14 mouse cellular contexts compared by ENCODE assay signal in genomic region chr2:18005137-18005536, GRCm38 (mm10). TPM values are rescaled to one million over a fixed set of nuclear protein-coding genes. Genes with fewer than 3 reads are reported as not detected.
DNase-seq lines count a peak whose midpoint lies in the region; ATAC-seq and TF ChIP-seq lines count a peak whose summit lies in the region.
"Had no signal": no experiment of that assay in that cellular context is flagged by ENCODE, and none has a peak within 500 bp of the region (broad histone marks: within the 10 kb centered on the region; RNA-seq: fewer than 3 reads in every experiment).

No protein-coding gene starts in this region.

- H3K9ac ChIP-seq in heart, embryonic 11.5 days (ENCODE audit: low read depth, low read length), result no peak overlapping the region
- H3K9ac ChIP-seq in midbrain, embryonic 14.5 days (replicated peaks; ENCODE audit: low read length), result no peak overlapping the region
- no peak overlapping the region for H3K9ac ChIP-seq in midbrain, postnatal 0 days (replicated peaks; ENCODE audit: low read length, poor library complexity, severe bottlenecking)
- H3K9ac ChIP-seq: forebrain, embryonic 15.5 days; hindbrain, embryonic 12.5 days; lung, embryonic 15.5 days; neural tube, embryonic 12.5 days had no signal

- no peak overlapping the region for H3K4me3 ChIP-seq in heart, embryonic 11.5 days (ENCODE audit: low read depth, low read length)
- H3K4me3 ChIP-seq in midbrain, embryonic 14.5 days (replicated peaks; ENCODE audit: low read depth, low read length), result no peak overlapping the region
- no peak overlapping the region for H3K4me3 ChIP-seq in midbrain, postnatal 0 days (ENCODE audit: low read depth, low read length)
- no peak overlapping the region for H3K4me3 ChIP-seq in embryonic fibroblast, embryonic 13.5 days (ENCODE audit: insufficient read depth, low read length)
- H3K4me3 ChIP-seq: forebrain, embryonic 15.5 days; hindbrain, embryonic 12.5 days; lung, embryonic 15.5 days; neural tube, embryonic 12.5 days had no signal

- no peaks in the 10 kb centered on the region for H3K36me3 ChIP-seq in heart, embryonic 11.5 days (ENCODE audit: control insufficient read depth, insufficient read depth, low read length)
- no peaks in the 10 kb centered on the region for H3K36me3 ChIP-seq in midbrain, embryonic 14.5 days (ENCODE audit: control insufficient read depth, insufficient read depth, low read length)
- no peaks in the 10 kb centered on the region for H3K36me3 ChIP-seq in midbrain, postnatal 0 days (ENCODE audit: insufficient read depth, low read length)
- H3K36me3 ChIP-seq: forebrain, embryonic 15.5 days; hindbrain, embryonic 12.5 days; lung, embryonic 15.5 days; neural tube, embryonic 12.5 days had no signal

- no peak for ATAC-seq in heart, embryonic 11.5 days (replicated peaks; ENCODE audit: insufficient number of reproducible peaks, low FRiP score, low TSS enrichment)
- ATAC-seq in midbrain, embryonic 14.5 days (ENCODE audit: low FRiP score, low TSS enrichment), result no peak
- no peak for ATAC-seq in midbrain, postnatal 0 days (ENCODE audit: low FRiP score)
- ATAC-seq: forebrain, embryonic 15.5 days had no signal

- no peaks in the 10 kb centered on the region for H3K9me3 ChIP-seq in heart, embryonic 11.5 days (replicated peaks; ENCODE audit: control insufficient read depth, low read length)
- H3K9me3 ChIP-seq in midbrain, embryonic 14.5 days (ENCODE audit: control insufficient read depth, low read length), result no peaks in the 10 kb centered on the region
- H3K9me3 ChIP-seq in midbrain, postnatal 0 days (ENCODE audit: low read length), result no peaks in the 10 kb centered on the region
- H3K9me3 ChIP-seq: forebrain, embryonic 15.5 days; hindbrain, embryonic 12.5 days; lung, embryonic 15.5 days; neural tube, embryonic 12.5 days had no signal

- no peak for TF ChIP-seq POLR2A in embryonic fibroblast, embryonic 13.5 days (IDR thresholded peaks at IDR 0.05; ENCODE audit: low read depth, low read length)

- H3K4me2 ChIP-seq in heart, embryonic 11.5 days, result peak overlapping the region; percentile 28
- H3K4me2 ChIP-seq in midbrain, embryonic 14.5 days (ENCODE audit: low read length), result no peak overlapping the region
- H3K4me2 ChIP-seq in midbrain, postnatal 0 days (ENCODE audit: low read depth, low read length, poor library complexity, severe bottlenecking), result no peak overlapping the region
- H3K4me2 ChIP-seq: forebrain, embryonic 15.5 days; hindbrain, embryonic 12.5 days; lung, embryonic 15.5 days; neural tube, embryonic 12.5 days had no signal

- H3K4me1 ChIP-seq in heart, embryonic 11.5 days (ENCODE audit: control insufficient read depth, insufficient read depth, low read length), result no peaks in the 10 kb centered on the region
- no peaks in the 10 kb centered on the region for H3K4me1 ChIP-seq in midbrain, embryonic 14.5 days (ENCODE audit: control insufficient read depth, insufficient read depth, low read length)
- no peaks in the 10 kb centered on the region for H3K4me1 ChIP-seq in midbrain, postnatal 0 days (ENCODE audit: insufficient read depth, low read length)
- peaks cover 4% of the 10 kb centered on the region for H3K4me1 ChIP-seq in embryonic fibroblast, embryonic 13.5 days (ENCODE audit: control insufficient read depth, insufficient read depth, low read length)
- H3K4me1 ChIP-seq: forebrain, embryonic 15.5 days; hindbrain, embryonic 12.5 days; lung, embryonic 15.5 days; neural tube, embryonic 12.5 days had no signal

- DNase-seq in heart, postnatal 36 days, result no peak
- DNase-seq in midbrain, embryonic 14.5 days, result peak; percentile 8
- no peak for DNase-seq in midbrain, postnatal 0 days (ENCODE audit: low spot score)
- peak; percentile 11 to 14 for DNase-seq in right cerebral cortex, postnatal 36 days (ENCODE audit: low spot score in 2 of 2)
- DNase-seq in T-cell, adult 2 months (ENCODE audit: low spot score), result no peak
- DNase-seq in urinary bladder, postnatal 10 days (ENCODE audit: low spot score), result no peak
- DNase-seq: adrenal gland, postnatal 10 days; cerebellum, adult 9-10 months had no signal

- H3K27ac ChIP-seq in heart, embryonic 11.5 days (ENCODE audit: low read depth, low read length), result no peak overlapping the region
- H3K27ac ChIP-seq in midbrain, embryonic 14.5 days (replicated peaks; ENCODE audit: low read depth, low read length), result no peak overlapping the region
- H3K27ac ChIP-seq in midbrain, postnatal 0 days (ENCODE audit: low read depth, low read length), result no peak overlapping the region
- H3K27ac ChIP-seq in embryonic fibroblast, embryonic 13.5 days (ENCODE audit: insufficient read depth, low read length), result peak overlapping the region; percentile 67; the same call in 1 of the 2 replicates
- H3K27ac ChIP-seq: forebrain, embryonic 15.5 days; hindbrain, embryonic 12.5 days; lung, embryonic 15.5 days; neural tube, embryonic 12.5 days had no signal

- WGBS in heart, embryonic 11.5 days (ENCODE audit: insufficient replicate concordance), result 25% methylated on average over 8 of the region's 8 CpGs
- 37% methylated on average over 8 of the region's 8 CpGs for WGBS in midbrain, embryonic 14.5 days
- 40% methylated on average over 8 of the region's 8 CpGs for WGBS in midbrain, postnatal 0 days

- intact Hi-C loops in heart, postnatal 36 days (cut with DNase I), result loop anchor here (5.0 kb wide), 1 partner anchor 807 kb away; no protein-coding TSS in a partner anchor

- H3K27me3 ChIP-seq in heart, embryonic 11.5 days (ENCODE audit: control insufficient read depth, insufficient read depth, low read length), result no peaks in the 10 kb centered on the region
- no peaks in the 10 kb centered on the region for H3K27me3 ChIP-seq in midbrain, embryonic 14.5 days (ENCODE audit: control insufficient read depth, insufficient read depth, low read length)
- H3K27me3 ChIP-seq in midbrain, postnatal 0 days (ENCODE audit: insufficient read depth, low read length), result no peaks in the 10 kb centered on the region
- H3K27me3 ChIP-seq: forebrain, embryonic 15.5 days; hindbrain, embryonic 12.5 days; lung, embryonic 15.5 days; neural tube, embryonic 12.5 days had no signal

- TF ChIP-seq CTCF in midbrain, postnatal 0 days (IDR thresholded peaks at IDR 0.05), result no peak
- TF ChIP-seq CTCF in embryonic fibroblast, embryonic 13.5 days (IDR thresholded peaks at IDR 0.05; ENCODE audit: borderline replicate concordance, insufficient read depth, low read length), result no peak

RNA-seq across cellular contexts. Expression of gene H2al2a, which starts 8.4 kb away (rescaled TPM):
- not detected in 2 replicates for polyA plus RNA-seq in heart, embryonic 11.5 days (2014; fragmentation: Nextera tagmentation; extraction: Ambion mirVana)
- total RNA-seq in heart, postnatal 36 days (2021), result not detected
- polyA plus RNA-seq in midbrain, embryonic 14.5 days (2014; fragmentation: Nextera tagmentation; extraction: Ambion mirVana), result not detected in 2 replicates
- total RNA-seq in midbrain, postnatal 0 days (2014; rRNA removed), result not detected in 2 replicates
- polyA plus RNA-seq in midbrain, postnatal 0 days (2015; fragmentation: Nextera tagmentation; extraction: Ambion mirVana), result not detected in 2 replicates
- not detected in 2 replicates for polyA plus RNA-seq in embryonic fibroblast, embryonic 13.5 days (2011; ENCODE audit: insufficient read length, low read depth, missing spikeins)
- total RNA-seq: adrenal gland, postnatal 10 days had no signal
- polyA plus RNA-seq: forebrain, embryonic 15.5 days; hindbrain, embryonic 12.5 days; lung, embryonic 15.5 days; neural tube, embryonic 12.5 days had no signal

RNA-seq across cellular contexts. Expression of gene A930004D18Rik, which starts 32.4 kb away (rescaled TPM):
- 7.1 and 9.1 TPM in 2 replicates for polyA plus RNA-seq in heart, embryonic 11.5 days (2014; fragmentation: Nextera tagmentation; extraction: Ambion mirVana)
- 1 to 10 TPM; 4.6 to 6.2 TPM for total RNA-seq in heart, postnatal 36 days (2021)
- polyA plus RNA-seq in midbrain, embryonic 14.5 days (2014; fragmentation: Nextera tagmentation; extraction: Ambion mirVana), result 7.9 and 9.2 TPM in 2 replicates
- 2.4 and 3.6 TPM in 2 replicates for total RNA-seq in midbrain, postnatal 0 days (2014; rRNA removed)
- polyA plus RNA-seq in midbrain, postnatal 0 days (2015; fragmentation: Nextera tagmentation; extraction: Ambion mirVana), result 9.7 and 10.3 TPM in 2 replicates
- 6.4 and 8.6 TPM in 2 replicates for polyA plus RNA-seq in embryonic fibroblast, embryonic 13.5 days (2011; ENCODE audit: insufficient read length, low read depth, missing spikeins)

RNA-seq across cellular contexts. Expression of gene Skida1, which starts 43.7 kb away (rescaled TPM):
- polyA plus RNA-seq in heart, embryonic 11.5 days (2014; fragmentation: Nextera tagmentation; extraction: Ambion mirVana), result 6.0 and 6.4 TPM in 2 replicates
- 1 to 10 TPM; 2.8 to 5.1 TPM for total RNA-seq in heart, postnatal 36 days (2021)
- 9.1 and 9.4 TPM in 2 replicates for polyA plus RNA-seq in midbrain, embryonic 14.5 days (2014; fragmentation: Nextera tagmentation; extraction: Ambion mirVana)
- total RNA-seq in midbrain, postnatal 0 days (2014; rRNA removed), result 12.1 and 12.4 TPM in 2 replicates
- polyA plus RNA-seq in midbrain, postnatal 0 days (2015; fragmentation: Nextera tagmentation; extraction: Ambion mirVana), result 3.5 and 4.3 TPM in 2 replicates
- polyA plus RNA-seq in embryonic fibroblast, embryonic 13.5 days (2011; ENCODE audit: insufficient read length, low read depth, missing spikeins), result 4.4 and 8.5 TPM in 2 replicates

RNA-seq across cellular contexts. Expression of gene Mllt10, which starts 49.9 kb away (rescaled TPM):
- 25.9 and 36.4 TPM in 2 replicates for polyA plus RNA-seq in heart, embryonic 11.5 days (2014; fragmentation: Nextera tagmentation; extraction: Ambion mirVana)
- total RNA-seq in heart, postnatal 36 days (2021), result 10 to 100 TPM; 32.6 to 34.2 TPM
- polyA plus RNA-seq in midbrain, embryonic 14.5 days (2014; fragmentation: Nextera tagmentation; extraction: Ambion mirVana), result 33.5 and 40.1 TPM in 2 replicates
- 22.7 and 96.5 TPM in 2 replicates for total RNA-seq in midbrain, postnatal 0 days (2014; rRNA removed)
- polyA plus RNA-seq in midbrain, postnatal 0 days (2015; fragmentation: Nextera tagmentation; extraction: Ambion mirVana), result 23.9 and 28.9 TPM in 2 replicates
- polyA plus RNA-seq in embryonic fibroblast, embryonic 13.5 days (2011; ENCODE audit: insufficient read length, low read depth, missing spikeins), result 49.3 and 52.0 TPM in 2 replicates

Comparison
In these comparisons a context has a peak if more than half of its experiments do, and no peak if none do; other contexts are left out.
1. DNase-seq: peak in midbrain, embryonic 14.5 days (single experiment) and right cerebral cortex, postnatal 36 days (2 of 2); none in heart, postnatal 36 days (0 of 2), midbrain, postnatal 0 days (single experiment), T-cell, adult 2 months (single experiment) and urinary bladder, postnatal 10 days (single experiment).